Mouse (Mus musculus): ENCODE data around the gene 1700018B08Rik.

- TF ChIP-seq POLR2A (IDR thresholded peaks at IDR 0.05; ENCODE audit: low read depth, low read length) (no peak), CTCF (IDR thresholded peaks at IDR 0.05; ENCODE audit: extremely low read depth, insufficient read length, insufficient replicate concordance, low read depth, low read length) (no peak)
These were observed 46.5 kb downstream of the 1700018B08Rik start for GRCm38 (mm10) chr8:121497621-121498020.
